Mouse (Mus musculus): ENCODE measurements around the gene Blnk. TPM values are rescaled to one million over a fixed set of nuclear protein-coding genes. Genes with fewer than 3 reads are reported as not detected.

Gene Blnk
- total and polyA plus RNA-seq, 3 experiments = not detected

GRCm38 (mm10) chr19:41031009-41031408 is 36.7 kb upstream of the Blnk start:
- Histone ChIP-seq H3K27ac (ENCODE audit: control insufficient read depth, low read depth, low read length) (no peak overlapping the region), H3K79me2 (ENCODE audit: control insufficient read depth, insufficient read depth, low read length, poor library complexity) (no peaks in the 10 kb centered on the region), H3K36me3 (ENCODE audit: control insufficient read depth in 1 of 2, insufficient read depth in 2 of 2, low read length in 2 of 2) (peaks cover 0 to 3% of the 10 kb centered on the region in 2 experiments; a peak in 1 of 4 replicates), H3K9ac (ENCODE audit: control insufficient read depth, low read depth, low read length, poor library complexity, severe bottlenecking) (no peak overlapping the region), H3K27me3 (ENCODE audit: control insufficient read depth in 1 of 2, insufficient read depth in 2 of 2, low read length in 2 of 2) (peaks cover 11% of the 10 kb centered on the region in 2 experiments), H3K9me3 (replicated peaks; ENCODE audit: insufficient read depth, low read length) (no peaks in the 10 kb centered on the region), H3K4me3 (ENCODE audit: control insufficient read depth in 1 of 2, insufficient read depth in 1 of 2, low read depth in 2 of 2, low read length in 2 of 2) (no peak overlapping the region), H3K4me1 (ENCODE audit: control insufficient read depth in 1 of 2, insufficient read depth in 2 of 2, low read length in 2 of 2) (no peaks in the 10 kb centered on the region)
- no peak for TF ChIP-seq NRF1 (IDR thresholded peaks at IDR 0.05; ENCODE audit: insufficient read depth, low read depth, low read length, poor library complexity, severe bottlenecking)
- 0 out of 2 replicates have a peak, but pooled peaks have one; percentile 26 for TF ChIP-seq TCF12 (IDR thresholded peaks at IDR 0.05; ENCODE audit: low read depth, low read length)
- no peak for TF ChIP-seq CTCF (IDR thresholded peaks at IDR 0.05 in 2 of 3, conservative IDR thresholded peaks at IDR 0.05 in 1 of 3; ENCODE audit: control insufficient read depth in 1 of 3, insufficient read depth in 1 of 3, low read depth in 2 of 3, low read length in 3 of 3, poor library complexity in 1 of 3, severe bottlenecking in 1 of 3)
- TF ChIP-seq POLR2AphosphoS5 (IDR thresholded peaks at IDR 0.05; ENCODE audit: borderline replicate concordance, low read depth, low read length) = no peak
- no peak for TF ChIP-seq GABPA (IDR thresholded peaks at IDR 0.05; ENCODE audit: low read depth, low read length)
- TF ChIP-seq EP300 (IDR thresholded peaks at IDR 0.05; ENCODE audit: low read depth in 1 of 2, low read length in 2 of 2) = peak; percentile 48 to 55
- TF ChIP-seq BHLHE40 (IDR thresholded peaks at IDR 0.05; ENCODE audit: borderline replicate concordance, low read depth, low read length) = peak; percentile 33; the same call in 1 of the 2 replicates
- TF ChIP-seq GATA1 (IDR thresholded peaks at IDR 0.05; ENCODE audit: low read depth, low read length) = peak; percentile 38; the same call in 1 of the 2 replicates
- peak; percentile 63 for DNase-seq (ENCODE audit: low read depth, low spot score)

- Histone ChIP-seq H3K36me3 (ENCODE audit: control insufficient read depth in 1 of 2, insufficient read depth in 2 of 2, low read length in 2 of 2) (peaks cover 0 to 3% of the 10 kb centered on the region in 2 experiments; a peak in 1 of 4 replicates), H3K4me1 (ENCODE audit: control insufficient read depth in 1 of 2, insufficient read depth in 2 of 2, low read length in 2 of 2) (no peaks in the 10 kb centered on the region), H3K4me3 (ENCODE audit: control insufficient read depth in 1 of 2, insufficient read depth in 1 of 2, low read depth in 2 of 2, low read length in 2 of 2) (no peak overlapping the region), H3K27ac (ENCODE audit: control insufficient read depth, low read depth, low read length) (no peak overlapping the region), H3K27me3 (ENCODE audit: control insufficient read depth in 1 of 2, insufficient read depth in 2 of 2, low read length in 2 of 2) (peaks cover 11 to 13% of the 10 kb centered on the region in 2 experiments), H3K9me3 (replicated peaks; ENCODE audit: insufficient read depth, low read length) (no peaks in the 10 kb centered on the region), H3K79me2 (ENCODE audit: control insufficient read depth, insufficient read depth, low read length, poor library complexity) (no peaks in the 10 kb centered on the region), H3K9ac (ENCODE audit: control insufficient read depth, low read depth, low read length, poor library complexity, severe bottlenecking) (no peak overlapping the region)
- TF ChIP-seq CTCF (IDR thresholded peaks at IDR 0.05 in 2 of 3, conservative IDR thresholded peaks at IDR 0.05 in 1 of 3; ENCODE audit: control insufficient read depth in 1 of 3, insufficient read depth in 1 of 3, low read depth in 2 of 3, low read length in 3 of 3, poor library complexity in 1 of 3, severe bottlenecking in 1 of 3) (no peak), E2F4 (IDR thresholded peaks at IDR 0.05; ENCODE audit: borderline replicate concordance, low read depth, low read length) (no peak), CHD2 (IDR thresholded peaks at IDR 0.05; ENCODE audit: low read length) (no peak), KAT2A (conservative IDR thresholded peaks at IDR 0.05; ENCODE audit: low read depth, low read length) (no peak), NELFE (IDR thresholded peaks at IDR 0.05; ENCODE audit: low read depth, low read length) (no peak), ZC3H11A (IDR thresholded peaks at IDR 0.05; ENCODE audit: low read depth, low read length) (no peak), MAX (IDR thresholded peaks at IDR 0.05; ENCODE audit: low read length) (no peak), POLR2AphosphoS2 (IDR thresholded peaks at IDR 0.05; ENCODE audit: low read length) (no peak), MAFK (IDR thresholded peaks at IDR 0.05; ENCODE audit: borderline replicate concordance, low read depth, low read length) (no peak)
- DNase-seq (ENCODE audit: low read depth, low spot score) = no peak
Measured at GRCm38 (mm10) chr19:41030161-41030560, 35.8 kb upstream of the Blnk start.
